Mouse (Mus musculus) right cerebral cortex, postnatal 10 days (tissue): ENCODE results near the gene Dhfr.
"Not testable (repeated sequence)": the region's sequence is repeated elsewhere in the genome, so short reads cannot be mapped to it uniquely, and the experiment has no call there.

ENCODE experiments used
- DNase-seq, 2 experiments: peaks; one replicate each; pipeline ENCODE4 v3.0.0; 2021; ENCODE audit warnings: low spot score in 2 of 2

Gene Dhfr

DNA sequence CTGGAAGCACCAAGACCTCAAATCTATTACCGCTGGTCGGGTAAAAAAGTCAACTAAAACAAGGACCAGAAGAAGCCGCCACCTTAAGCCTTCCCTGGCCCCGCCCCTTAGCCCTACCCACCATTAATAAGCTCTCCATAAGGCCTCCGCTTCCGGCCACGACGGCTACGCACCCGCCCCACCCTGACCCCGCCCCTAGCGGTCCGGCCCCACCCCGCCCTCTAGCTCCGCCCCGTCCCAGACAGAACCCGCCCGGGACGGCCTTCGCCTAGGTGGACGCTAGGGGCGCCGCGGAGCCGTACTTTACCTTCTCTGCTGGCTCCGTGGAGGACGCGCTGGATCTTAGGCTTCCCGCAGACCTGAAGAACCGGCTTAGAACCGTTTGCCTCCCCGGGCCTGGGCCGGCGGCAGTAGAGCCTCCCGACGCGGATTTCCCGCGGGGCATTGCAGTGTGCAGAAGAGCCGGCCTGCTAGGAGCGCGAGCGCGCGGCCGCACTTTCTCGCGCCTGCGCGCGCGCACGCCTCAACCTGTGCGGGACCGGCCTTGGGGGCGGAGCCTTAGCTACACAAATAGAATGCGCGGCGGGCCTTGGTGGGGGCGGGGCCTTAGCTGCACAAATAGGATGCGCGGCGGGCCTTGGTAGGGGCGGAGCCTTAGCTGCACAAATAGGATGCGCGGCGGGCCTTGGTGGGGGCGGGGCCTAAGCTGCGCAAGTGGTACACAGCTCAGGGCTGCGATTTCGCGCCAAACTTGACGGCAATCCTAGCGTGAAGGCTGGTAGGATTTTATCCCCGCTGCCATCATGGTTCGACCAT is at the start of gene Dhfr, which contains the start of gene Msh3:
Dhfr (plus strand) TSS at position 271 of the 816 bp plus-strand sequence.
Msh3 (minus strand) TSS at position 548 of the 816 bp plus-strand sequence.
- peak; percentile 98 for DNase-seq

- DNase-seq, result no peak
These were observed 48.8 kb upstream of the Dhfr start, which contains the start of gene Gm20379 for GRCm38 (mm10) chr13:92305680-92306079. Gene Gm20379, plus strand, starts transcription at chr13:92305980.

- peak in 1 of 2 experiments; percentile 52 for DNase-seq
These were observed 39.9 kb upstream of the Dhfr start for GRCm38 (mm10) chr13:92314613-92315012.

DNA sequence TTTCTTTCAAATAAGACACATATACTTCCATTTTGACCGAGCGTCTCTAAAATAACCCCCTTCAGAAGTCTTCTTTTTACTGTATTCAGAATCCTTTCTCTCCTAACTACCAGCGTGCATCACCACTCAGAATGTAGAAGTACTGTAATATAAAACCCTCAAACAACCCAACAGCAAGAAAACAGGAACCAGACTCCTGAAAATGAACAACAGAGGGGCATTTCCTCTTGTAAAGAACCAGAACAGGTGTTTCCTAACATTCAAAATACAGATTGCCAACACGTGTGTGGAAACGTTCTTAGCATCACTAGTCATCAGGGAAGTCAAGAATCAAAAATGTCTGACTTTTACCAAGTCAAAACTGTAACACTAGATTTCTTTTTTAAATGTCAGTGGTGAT is 33.8 kb upstream of the Dhfr start:
- DNase-seq, result no peak

DNA sequence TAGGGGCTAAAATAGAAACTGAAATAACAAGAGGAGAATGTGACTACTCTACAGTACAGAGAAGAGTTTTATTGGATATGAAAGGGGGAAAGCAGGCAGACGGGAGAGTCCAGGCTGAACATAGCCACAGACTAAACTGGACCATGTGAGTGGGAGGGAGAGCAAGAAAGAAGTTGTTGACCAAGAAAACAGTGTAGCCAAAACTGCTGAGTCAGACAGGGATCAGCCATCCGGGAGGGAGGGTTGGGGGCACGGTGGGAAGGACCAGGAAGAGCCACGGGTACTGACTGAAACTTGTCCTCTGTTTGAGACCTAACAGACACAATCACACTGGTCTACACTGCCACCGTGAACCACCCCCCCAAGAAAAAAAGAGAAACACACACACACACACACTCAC is 28.5 kb upstream of the Dhfr start:
- DNase-seq, result no peak

DNA sequence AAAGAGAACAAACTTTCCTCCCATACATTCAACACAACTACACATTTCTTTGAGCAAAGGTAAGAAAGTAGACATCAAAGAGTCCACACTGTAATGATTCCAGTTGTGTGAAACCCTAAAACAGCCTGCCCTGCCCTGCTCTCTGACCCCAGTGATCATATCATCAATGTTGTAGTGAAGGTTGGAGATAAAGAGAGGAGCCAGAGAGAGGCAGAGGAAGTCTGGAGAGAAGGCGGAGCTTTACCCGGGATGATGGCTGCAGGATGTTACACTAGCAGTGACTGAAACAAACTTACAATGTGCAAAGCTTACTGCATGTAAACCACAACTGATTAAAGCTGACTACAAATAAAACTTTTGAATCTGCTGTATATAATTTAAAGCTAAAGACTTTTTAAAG is 26.5 kb upstream of the Dhfr start:
- DNase-seq, result no peak

GRCm38 (mm10) chr13:92330621-92331020 is 23.9 kb upstream of the Dhfr start:
- no peak for DNase-seq

- DNase-seq, result no peak
These were observed 22.2 kb upstream of the Dhfr start for GRCm38 (mm10) chr13:92332103-92332879.

DNA sequence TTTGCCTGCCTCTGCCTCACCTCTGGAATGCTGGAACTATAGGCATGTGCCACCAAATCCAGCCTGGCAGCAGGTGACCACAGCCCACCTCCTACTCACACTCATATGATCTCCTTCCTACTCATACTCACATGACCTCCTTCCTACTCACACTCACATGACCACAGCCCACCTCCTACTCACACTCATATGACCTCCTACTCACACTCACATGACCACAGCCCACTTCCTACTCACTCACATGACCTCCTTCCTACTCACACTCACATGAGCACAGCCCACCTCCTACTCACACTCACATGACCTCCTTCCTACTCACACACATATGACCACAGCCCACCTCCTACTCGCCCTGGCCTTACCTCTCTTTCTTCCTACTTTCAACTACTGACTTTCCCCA is 17.7 kb upstream of the Dhfr start:
- DNase-seq, result no peak

GRCm38 (mm10) chr13:92337773-92338462 is 16.6 kb upstream of the Dhfr start:
- no peak for DNase-seq

- no peak for DNase-seq
These were observed 14.7 kb upstream of the Dhfr start for GRCm38 (mm10) chr13:92339787-92340186.

- no peak for DNase-seq
These were observed 10.5 kb upstream of the Dhfr start for GRCm38 (mm10) chr13:92344033-92344432.

GRCm38 (mm10) chr13:92346338-92346737 is 8.2 kb upstream of the Dhfr start:
- no peak for DNase-seq

DNA sequence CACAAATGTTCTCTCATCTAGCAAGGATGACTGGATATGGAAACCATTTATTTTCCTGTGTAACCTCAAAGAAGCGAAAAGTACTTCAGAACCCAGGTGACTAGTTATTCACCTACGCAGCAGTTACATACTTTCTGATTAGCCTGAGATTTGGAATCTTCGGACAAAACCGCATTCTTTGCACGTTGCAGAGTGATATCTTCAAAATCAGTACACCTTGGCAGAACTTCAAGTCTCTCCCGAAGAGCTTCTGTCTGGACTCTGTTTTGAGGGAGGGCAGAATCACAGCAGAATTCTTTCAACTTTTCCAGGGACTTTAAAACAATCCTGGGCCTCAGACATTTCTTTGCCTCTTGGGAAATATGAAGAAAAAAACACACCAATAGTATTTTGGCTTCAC is 3.4 kb upstream of the Dhfr start:
- no peak for DNase-seq

GRCm38 (mm10) chr13:92353956-92354355 is 570 bp upstream of the Dhfr start:
- DNase-seq, result no peak

- DNase-seq, result no peak
These were observed 732 bp downstream of the Dhfr start for GRCm38 (mm10) chr13:92355272-92355643.

DNA sequence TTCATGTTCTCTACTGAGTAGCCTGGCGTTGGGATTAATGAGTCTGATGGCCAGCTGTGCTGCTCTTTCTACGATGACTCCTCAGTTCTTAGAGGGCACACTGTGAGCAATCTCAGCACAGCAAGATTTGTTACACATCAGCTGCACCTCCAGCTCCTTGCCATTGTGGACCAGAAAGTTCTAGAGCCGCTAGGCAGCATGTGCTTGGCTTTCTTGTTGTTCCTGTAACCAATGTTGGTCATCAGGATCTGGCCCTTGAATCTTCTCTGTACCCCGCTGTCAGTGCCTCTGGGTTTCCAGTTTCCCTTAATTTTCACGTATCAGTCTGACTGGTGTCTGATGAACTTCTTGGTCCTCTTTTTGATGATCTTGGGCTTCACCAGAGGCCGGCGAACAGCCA is 1.9 kb downstream of the Dhfr start:
- no peak for DNase-seq

GRCm38 (mm10) chr13:92357644-92358043 is 3.1 kb downstream of the Dhfr start:
- DNase-seq, result no peak

DNA sequence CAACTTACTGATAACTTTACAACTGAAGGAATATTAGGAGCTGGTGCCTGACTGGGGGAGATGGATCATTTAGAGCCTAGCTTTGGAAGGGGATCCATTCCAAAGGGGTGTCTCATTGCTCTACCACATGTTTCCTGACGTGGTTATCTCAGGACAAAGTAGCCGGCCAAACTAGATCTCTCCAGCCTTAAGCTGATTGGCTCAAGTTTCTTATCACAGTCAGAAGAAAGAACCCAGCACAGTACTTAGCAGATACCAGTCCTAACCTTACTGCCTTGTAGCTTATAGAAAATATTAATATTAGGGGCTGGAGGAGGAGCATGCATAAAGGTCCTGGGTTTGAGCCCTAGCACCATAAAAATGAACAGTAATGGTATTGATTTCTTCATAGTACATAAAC is 7.1 kb downstream of the Dhfr start:
- DNase-seq, result no peak

DNA sequence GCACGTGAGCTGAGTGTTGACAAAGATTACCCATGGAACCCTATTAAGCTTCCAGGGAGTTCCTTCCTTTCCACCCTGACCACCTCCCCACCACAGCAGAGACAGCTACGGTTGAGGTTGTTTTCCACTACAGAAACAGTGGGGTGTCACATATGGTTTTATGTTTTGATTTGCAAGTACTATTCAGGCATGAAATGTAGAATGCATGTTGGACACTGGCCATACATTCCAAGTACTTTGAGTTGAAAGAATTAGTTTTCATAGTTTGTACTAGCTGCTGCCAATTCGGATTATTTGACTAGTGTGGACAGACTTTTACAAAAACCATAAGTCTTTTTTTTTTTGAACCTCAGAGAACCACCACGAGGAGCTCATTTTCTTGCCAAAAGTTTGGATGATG is 10.8 kb downstream of the Dhfr start:
- no peak for DNase-seq

GRCm38 (mm10) chr13:92370811-92371210 is 16.3 kb downstream of the Dhfr start:
- DNase-seq, result no peak

GRCm38 (mm10) chr13:92371466-92371865 is 16.9 kb downstream of the Dhfr start:
- not testable (repeated sequence) for DNase-seq
